Mouse (Mus musculus): ENCODE results near the gene Cep68. TPM values are rescaled to one million over a fixed set of nuclear protein-coding genes. Genes with fewer than 3 reads are reported as not detected.
A peak's percentile ranks its signal among the peaks of the same experiment; 100 is the strongest.

Gene Cep68
- polyA plus RNA-seq, 1 experiment from 2014 or later = 25.8 TPM

DNA sequence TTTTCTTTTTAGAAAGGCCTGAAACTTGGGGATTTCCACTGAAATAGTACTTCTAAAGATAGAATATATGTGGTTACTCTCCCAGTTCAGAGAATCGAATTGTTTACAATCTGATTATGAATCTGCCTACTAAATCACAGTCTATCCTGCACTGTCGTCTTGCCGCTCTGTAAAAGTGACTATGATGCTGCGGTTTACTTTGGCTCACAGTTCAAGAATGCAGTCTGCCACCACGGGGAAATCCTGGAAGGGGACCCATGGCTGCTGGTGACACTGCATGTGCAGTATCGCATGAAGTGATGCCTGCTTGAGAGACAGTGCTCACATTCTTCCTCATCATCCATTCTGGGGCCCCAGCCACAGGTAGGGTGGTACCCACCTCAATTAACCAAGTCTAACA is 3.9 kb downstream of the Cep68 start:
- H3K4me1 ChIP-seq (replicated peaks; ENCODE audit: control insufficient read depth, insufficient read depth, low read length) = peaks cover 39% of the 10 kb centered on the region
- peaks cover 2% of the 10 kb centered on the region; the same call in 1 of the 2 replicates for H3K36me3 ChIP-seq (ENCODE audit: control insufficient read depth, insufficient read depth, low read length)
- no peak overlapping the region for H3K4me2 ChIP-seq
- H3K27me3 ChIP-seq (replicated peaks; ENCODE audit: control insufficient read depth, insufficient read depth, low read length) = no peaks in the 10 kb centered on the region
- H3K27ac ChIP-seq (ENCODE audit: low read depth, low read length) = no peak overlapping the region
- DNase-seq (ENCODE audit: low spot score) (no peak), ATAC-seq (replicated peaks; ENCODE audit: low FRiP score) (no peak)
- no peaks in the 10 kb centered on the region for H3K9me3 ChIP-seq (ENCODE audit: control insufficient read depth, low read length)
- H3K4me3 ChIP-seq (ENCODE audit: low read depth, low read length) = no peak overlapping the region
- H3K9ac ChIP-seq (ENCODE audit: low read depth, low read length) = no peak overlapping the region
- 84% methylated on average over 6 of the region's 6 CpGs for WGBS

DNA sequence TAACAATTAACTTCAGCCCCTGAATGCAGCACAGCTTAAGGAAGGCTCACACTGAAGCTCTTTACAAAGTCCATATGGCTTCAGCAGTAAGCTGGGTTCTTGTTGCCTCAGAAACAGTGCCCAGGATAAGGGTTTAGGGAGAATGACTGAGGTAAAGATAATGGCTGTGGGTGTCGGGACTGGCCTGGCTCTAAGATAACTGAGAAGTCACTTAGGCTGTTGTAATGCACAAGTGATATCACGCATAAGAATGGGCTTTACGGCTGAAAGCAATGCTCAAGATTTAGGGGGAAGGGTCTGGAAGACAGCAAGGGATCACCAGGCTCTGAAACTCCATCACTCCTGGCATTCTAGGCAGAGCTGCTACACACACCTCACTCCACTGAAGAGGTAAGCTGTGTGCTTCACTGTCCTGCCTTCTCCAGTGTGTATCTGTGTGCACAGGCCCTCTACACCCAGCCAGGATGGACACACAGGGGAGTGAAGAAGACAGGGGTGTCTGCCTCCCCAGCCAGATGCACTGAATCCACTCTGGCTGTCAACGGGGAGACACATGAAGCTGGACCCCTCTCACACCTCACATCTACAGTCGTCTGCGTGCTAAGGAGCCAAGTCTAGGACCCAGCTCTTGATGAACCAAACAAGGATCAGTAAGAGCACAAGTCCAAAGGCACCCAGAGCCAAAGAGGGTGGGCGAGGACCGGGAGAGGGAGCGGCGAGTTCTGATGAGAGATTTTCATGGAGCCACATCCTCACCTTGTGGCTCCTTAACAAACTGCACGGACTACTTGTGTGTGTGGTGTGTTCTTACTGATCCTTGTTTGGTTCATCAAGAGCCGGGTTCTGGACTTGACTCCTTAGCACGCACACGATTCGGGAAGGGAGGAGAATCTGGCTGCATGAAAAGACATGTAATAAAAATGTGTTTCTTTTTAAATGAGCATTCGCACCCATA is 4.6 kb downstream of the Cep68 start:
- Histone ChIP-seq H3K36me3 (ENCODE audit: control insufficient read depth, insufficient read depth, low read length) (peaks cover 8% of the 10 kb centered on the region), H3K27ac (ENCODE audit: low read depth, low read length) (0 out of 2 replicates have a peak overlapping the region, but pooled peaks have one; percentile 14), H3K9ac (ENCODE audit: low read depth, low read length) (no peak overlapping the region), H3K4me1 (replicated peaks; ENCODE audit: control insufficient read depth, insufficient read depth, low read length) (peaks cover 39% of the 10 kb centered on the region), H3K4me3 (ENCODE audit: low read depth, low read length) (no peak overlapping the region), H3K9me3 (ENCODE audit: control insufficient read depth, low read length) (no peaks in the 10 kb centered on the region), H3K27me3 (replicated peaks; ENCODE audit: control insufficient read depth, insufficient read depth, low read length) (no peaks in the 10 kb centered on the region), H3K4me2 (no peak overlapping the region)
- WGBS = 70% methylated on average over 16 of the region's 16 CpGs
- ATAC-seq (replicated peaks; ENCODE audit: low FRiP score) (peak; percentile 56), DNase-seq (ENCODE audit: low spot score) (no peak)

DNA sequence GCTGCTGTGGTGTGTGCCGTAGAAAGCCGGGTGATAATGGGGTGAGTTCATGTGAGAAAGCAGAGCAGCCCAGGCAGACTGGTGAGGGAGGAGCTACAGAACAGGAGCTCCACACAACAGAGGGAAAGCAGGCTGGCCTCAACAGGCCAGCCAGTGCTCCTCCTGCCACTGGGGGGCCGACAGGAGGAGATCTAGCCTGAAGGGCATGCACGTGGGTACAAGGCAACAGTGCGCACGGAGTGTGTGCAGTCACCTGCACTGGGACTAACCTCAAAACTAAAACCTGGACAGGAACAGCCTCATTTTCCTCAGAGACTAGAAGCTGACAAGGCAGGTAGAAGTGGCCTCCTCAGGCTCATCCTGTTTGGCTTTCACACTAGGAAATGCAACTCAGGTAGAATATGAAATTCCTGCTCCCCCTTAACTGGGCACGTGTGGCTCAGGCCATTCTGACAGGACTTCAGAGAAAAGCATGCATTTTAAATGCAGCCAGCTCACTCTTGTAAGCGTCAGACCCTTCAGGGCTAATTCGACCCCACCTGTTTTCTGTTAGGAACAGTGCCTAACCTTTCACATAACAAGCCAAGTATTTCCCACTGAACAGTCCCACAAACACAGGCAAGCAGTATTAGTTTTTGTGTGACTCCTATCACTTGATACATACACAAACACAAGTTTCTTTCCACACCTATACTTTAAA is 5.9 kb downstream of the Cep68 start:
- Histone ChIP-seq H3K9ac (ENCODE audit: low read depth, low read length) (no peak overlapping the region), H3K4me1 (replicated peaks; ENCODE audit: control insufficient read depth, insufficient read depth, low read length) (peaks cover 39% of the 10 kb centered on the region), H3K27ac (ENCODE audit: low read depth, low read length) (no peak overlapping the region), H3K4me2 (no peak overlapping the region), H3K36me3 (ENCODE audit: control insufficient read depth, insufficient read depth, low read length) (peaks cover 17% of the 10 kb centered on the region), H3K9me3 (ENCODE audit: control insufficient read depth, low read length) (no peaks in the 10 kb centered on the region), H3K27me3 (replicated peaks; ENCODE audit: control insufficient read depth, insufficient read depth, low read length) (no peaks in the 10 kb centered on the region), H3K4me3 (ENCODE audit: low read depth, low read length) (no peak overlapping the region)
- ATAC-seq (replicated peaks; ENCODE audit: low FRiP score) (peak; percentile 66), DNase-seq (ENCODE audit: low spot score) (no peak)
- 59% methylated on average over 9 of the region's 9 CpGs for WGBS

- no peaks in the 10 kb centered on the region for H3K9me3 ChIP-seq (ENCODE audit: control insufficient read depth, low read length)
- H3K4me1 ChIP-seq (replicated peaks; ENCODE audit: control insufficient read depth, insufficient read depth, low read length) = peaks cover 31% of the 10 kb centered on the region
- no peak overlapping the region for H3K4me3 ChIP-seq (ENCODE audit: low read depth, low read length)
- H3K27me3 ChIP-seq (replicated peaks; ENCODE audit: control insufficient read depth, insufficient read depth, low read length) = no peaks in the 10 kb centered on the region
- H3K36me3 ChIP-seq (ENCODE audit: control insufficient read depth, insufficient read depth, low read length) = peaks cover 20% of the 10 kb centered on the region
- ATAC-seq (replicated peaks; ENCODE audit: low FRiP score) (no peak), DNase-seq (ENCODE audit: low spot score) (no peak)
- no peak overlapping the region for H3K27ac ChIP-seq (ENCODE audit: low read depth, low read length)
- H3K9ac ChIP-seq (ENCODE audit: low read depth, low read length) = no peak overlapping the region
- WGBS = 83% methylated on average over 6 of the region's 6 CpGs
- H3K4me2 ChIP-seq = no peak overlapping the region
These were observed 6.7 kb downstream of the Cep68 start for GRCm38 (mm10) chr11:20242366-20243056.

GRCm38 (mm10) chr11:20241311-20241710 is 7.9 kb downstream of the Cep68 start:
- Histone ChIP-seq H3K27ac (ENCODE audit: low read depth, low read length) (no peak overlapping the region), H3K27me3 (replicated peaks; ENCODE audit: control insufficient read depth, insufficient read depth, low read length) (no peaks in the 10 kb centered on the region), H3K4me2 (no peak overlapping the region), H3K4me3 (ENCODE audit: low read depth, low read length) (no peak overlapping the region), H3K36me3 (ENCODE audit: control insufficient read depth, insufficient read depth, low read length) (peaks cover 28% of the 10 kb centered on the region), H3K9ac (ENCODE audit: low read depth, low read length) (no peak overlapping the region), H3K4me1 (replicated peaks; ENCODE audit: control insufficient read depth, insufficient read depth, low read length) (peaks cover 19% of the 10 kb centered on the region), H3K9me3 (ENCODE audit: control insufficient read depth, low read length) (no peaks in the 10 kb centered on the region)
- no peak for DNase-seq (ENCODE audit: low spot score)
- 94% methylated on average over 7 of the region's 7 CpGs for WGBS
- ATAC-seq (replicated peaks; ENCODE audit: low FRiP score) = no peak

GRCm38 (mm10) chr11:20240331-20240730 is 8.9 kb downstream of the Cep68 start:
- DNase-seq (ENCODE audit: low spot score) (no peak), ATAC-seq (replicated peaks; ENCODE audit: low FRiP score) (no peak)
- whole genome bisulfite sequencing = 88% methylated on average over 5 of the region's 5 CpGs
- H3K4me2 ChIP-seq = no peak overlapping the region
- H3K9me3 ChIP-seq (ENCODE audit: control insufficient read depth, low read length) = no peaks in the 10 kb centered on the region
- no peaks in the 10 kb centered on the region for H3K27me3 ChIP-seq (replicated peaks; ENCODE audit: control insufficient read depth, insufficient read depth, low read length)
- no peak overlapping the region for H3K4me3 ChIP-seq (ENCODE audit: low read depth, low read length)
- no peak overlapping the region for H3K27ac ChIP-seq (ENCODE audit: low read depth, low read length)
- H3K36me3 ChIP-seq (ENCODE audit: control insufficient read depth, insufficient read depth, low read length) = peaks cover 32% of the 10 kb centered on the region
- H3K9ac ChIP-seq (ENCODE audit: low read depth, low read length) = no peak overlapping the region
- H3K4me1 ChIP-seq (replicated peaks; ENCODE audit: control insufficient read depth, insufficient read depth, low read length) = peaks cover 15% of the 10 kb centered on the region

- Histone ChIP-seq H3K27me3 (replicated peaks; ENCODE audit: control insufficient read depth, insufficient read depth, low read length) (no peaks in the 10 kb centered on the region), H3K36me3 (ENCODE audit: control insufficient read depth, insufficient read depth, low read length) (peaks cover 40% of the 10 kb centered on the region), H3K9ac (ENCODE audit: low read depth, low read length) (no peak overlapping the region), H3K4me1 (replicated peaks; ENCODE audit: control insufficient read depth, insufficient read depth, low read length) (peaks cover 12% of the 10 kb centered on the region), H3K4me3 (ENCODE audit: low read depth, low read length) (no peak overlapping the region), H3K9me3 (ENCODE audit: control insufficient read depth, low read length) (no peaks in the 10 kb centered on the region), H3K27ac (ENCODE audit: low read depth, low read length) (no peak overlapping the region), H3K4me2 (no peak overlapping the region)
- ATAC-seq (replicated peaks; ENCODE audit: low FRiP score) (no peak), DNase-seq (ENCODE audit: low spot score) (no peak)
- WGBS = 85% methylated on average over 9 of the region's 9 CpGs
These were observed 9.9 kb downstream of the Cep68 start for GRCm38 (mm10) chr11:20239279-20239861.

DNA sequence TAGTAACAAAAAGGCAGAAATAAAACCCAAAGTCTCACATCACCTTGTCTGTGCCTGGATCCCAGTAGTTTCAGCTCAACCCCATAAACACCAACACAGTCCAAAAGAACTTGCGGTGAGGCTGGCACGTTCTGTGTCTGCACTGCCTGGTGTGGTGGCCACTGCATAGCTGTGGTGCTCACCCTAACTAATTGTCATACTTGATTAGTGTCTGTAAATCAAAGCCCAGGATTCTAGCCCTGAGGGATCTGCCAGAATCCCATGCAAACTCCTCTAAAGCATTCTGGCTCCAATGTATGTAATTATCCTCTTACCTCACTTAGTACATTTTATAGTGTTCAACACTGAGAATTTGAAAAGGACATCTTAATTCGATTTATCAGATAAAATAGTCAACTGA is 11.3 kb downstream of the Cep68 start:
- Histone ChIP-seq H3K27me3 (replicated peaks; ENCODE audit: control insufficient read depth, insufficient read depth, low read length) (no peaks in the 10 kb centered on the region), H3K9me3 (ENCODE audit: control insufficient read depth, low read length) (no peaks in the 10 kb centered on the region), H3K4me3 (ENCODE audit: low read depth, low read length) (no peak overlapping the region), H3K9ac (ENCODE audit: low read depth, low read length) (no peak overlapping the region), H3K36me3 (ENCODE audit: control insufficient read depth, insufficient read depth, low read length) (peaks cover 45% of the 10 kb centered on the region), H3K4me1 (replicated peaks; ENCODE audit: control insufficient read depth, insufficient read depth, low read length) (no peaks in the 10 kb centered on the region; the same call in 1 of the 2 replicates), H3K27ac (ENCODE audit: low read depth, low read length) (no peak overlapping the region), H3K4me2 (no peak overlapping the region)
- no peak for DNase-seq (ENCODE audit: low spot score)
- 92% methylated on average over 3 of the region's 3 CpGs for WGBS
- no peak for ATAC-seq (replicated peaks; ENCODE audit: low FRiP score)

Measured in liver, embryonic 11.5 days (tissue).